Mouse (Mus musculus) WW6 (cell line): ENCODE measurements around the gene Arhgap22.

Experiments
- DNase-seq: peaks from one replicate; pipeline ENCODE4 v3.0.0-alpha.2; 2013; ENCODE audit warnings: low read depth, low spot score

Arhgap22 gene

DNA sequence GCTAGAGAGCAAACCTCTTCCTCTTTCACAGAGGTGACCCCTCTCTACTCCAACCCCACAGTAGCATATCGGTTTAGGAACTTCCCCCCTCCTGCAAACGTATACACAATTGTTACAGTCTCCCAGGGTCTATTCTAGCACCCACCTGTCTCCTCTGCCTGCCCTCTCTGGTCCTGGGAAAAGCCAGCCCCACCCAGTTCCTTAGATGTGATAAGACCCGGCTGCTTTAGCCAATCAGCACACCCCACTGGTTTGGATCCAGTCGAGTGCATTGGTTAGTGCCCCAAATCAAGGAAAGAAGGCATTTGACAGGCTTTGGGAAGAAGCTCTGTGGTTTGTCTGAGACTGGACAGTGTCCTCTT, 922 bp downstream of the Arhgap22 start:
- no peak for DNase-seq

DNA sequence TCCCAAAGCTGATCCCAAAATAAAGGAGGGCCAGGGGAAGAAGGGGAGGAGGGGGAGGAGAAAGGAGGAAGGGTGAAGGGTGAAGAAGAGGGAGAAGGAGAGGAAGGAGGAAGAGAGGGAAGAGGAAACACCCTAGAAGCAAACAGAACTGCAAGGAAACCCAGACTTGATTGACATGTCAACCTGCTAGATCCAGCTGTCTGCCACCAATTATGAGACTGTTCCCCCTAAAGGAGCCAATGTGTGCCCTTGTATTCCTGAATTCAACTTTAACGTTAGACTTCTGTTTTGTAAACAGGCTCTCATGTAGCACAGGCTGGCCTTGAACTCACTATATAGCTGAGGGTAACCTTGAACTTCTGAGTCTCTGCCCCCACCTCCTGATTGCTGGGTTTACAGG, 1.3 kb downstream of the Arhgap22 start:
- DNase-seq, result no peak

DNA sequence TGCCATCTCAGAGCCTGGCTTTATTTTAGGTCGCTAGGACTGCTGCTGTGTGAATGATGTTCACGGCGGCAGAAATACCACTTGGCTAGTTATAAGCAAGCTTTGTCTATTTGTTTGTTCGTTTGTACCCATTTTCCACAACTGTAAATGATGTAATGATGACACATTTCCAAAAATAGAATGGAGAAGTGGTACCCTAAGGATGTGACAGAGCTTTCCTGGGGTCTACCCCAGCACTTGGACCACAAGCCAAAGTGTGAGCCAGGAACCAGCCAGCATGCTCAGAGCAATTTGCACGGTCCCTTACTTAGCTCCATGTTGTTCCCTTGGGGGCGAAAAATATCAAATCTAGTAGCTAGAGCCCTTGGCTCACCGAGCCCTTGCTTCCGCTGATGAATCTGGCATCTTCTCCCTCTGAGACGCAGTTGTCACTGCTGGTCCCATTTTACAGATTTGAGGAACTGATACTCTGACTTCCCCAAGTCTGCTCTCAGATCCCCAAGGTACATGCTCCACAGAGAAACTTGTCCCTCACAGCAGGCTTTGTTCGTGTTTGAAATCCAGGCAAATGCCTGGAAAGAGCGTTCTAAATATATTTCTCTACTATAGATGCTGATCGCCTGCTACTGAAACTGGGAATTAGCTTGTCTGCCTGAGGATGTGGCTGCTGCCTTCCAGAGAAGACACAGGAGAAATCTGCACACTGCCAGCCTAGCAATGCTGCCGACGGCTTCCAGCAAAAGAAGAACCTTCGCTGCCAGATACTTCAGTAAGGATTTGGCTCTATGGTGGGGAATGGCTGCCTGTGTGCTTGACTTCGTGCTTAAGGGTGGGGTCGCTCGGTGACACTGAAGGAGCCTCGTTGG, 2.8 kb downstream of the Arhgap22 start:
- no peak for DNase-seq

DNA sequence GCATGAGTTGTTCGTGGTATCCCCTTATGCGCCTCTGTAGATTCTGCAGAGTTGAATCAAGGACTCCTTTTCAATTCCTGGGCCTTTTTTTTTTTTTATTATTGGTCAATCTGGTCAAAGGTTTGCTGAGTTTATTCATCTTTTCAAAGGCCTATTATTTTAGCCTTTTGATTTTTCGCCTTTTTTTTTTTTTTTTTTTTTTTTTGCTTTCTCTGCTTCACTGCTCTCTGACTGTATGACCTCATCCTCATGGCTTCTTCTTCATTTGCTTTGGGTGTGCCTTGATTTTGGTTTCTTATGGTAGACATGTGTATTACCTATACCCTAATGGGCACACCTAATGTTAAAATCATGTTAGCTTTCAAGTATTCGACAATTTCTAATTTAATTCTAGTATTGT, 11.4 kb downstream of the Arhgap22 start:
- no peak for DNase-seq

DNA sequence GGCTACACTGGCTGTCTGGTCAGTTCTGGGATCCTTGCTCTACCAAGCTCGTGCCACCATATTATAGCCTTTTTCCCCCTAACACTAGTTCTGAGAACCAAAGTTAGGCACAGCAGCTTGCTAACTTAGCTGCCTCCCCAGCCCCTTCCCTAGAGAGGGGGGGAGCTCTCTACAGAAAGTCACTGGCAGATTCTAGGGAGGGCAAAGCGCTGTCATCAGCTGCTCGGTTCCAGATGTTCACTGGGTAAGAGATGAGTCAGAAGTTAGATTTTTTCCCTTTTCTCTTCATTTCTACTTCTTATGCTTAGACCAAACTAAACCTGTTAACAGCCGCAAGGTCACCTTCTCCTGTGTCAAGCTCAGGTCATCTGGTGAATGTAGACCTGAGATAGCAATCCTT, 16.8 kb downstream of the Arhgap22 start:
- no peak for DNase-seq

DNA sequence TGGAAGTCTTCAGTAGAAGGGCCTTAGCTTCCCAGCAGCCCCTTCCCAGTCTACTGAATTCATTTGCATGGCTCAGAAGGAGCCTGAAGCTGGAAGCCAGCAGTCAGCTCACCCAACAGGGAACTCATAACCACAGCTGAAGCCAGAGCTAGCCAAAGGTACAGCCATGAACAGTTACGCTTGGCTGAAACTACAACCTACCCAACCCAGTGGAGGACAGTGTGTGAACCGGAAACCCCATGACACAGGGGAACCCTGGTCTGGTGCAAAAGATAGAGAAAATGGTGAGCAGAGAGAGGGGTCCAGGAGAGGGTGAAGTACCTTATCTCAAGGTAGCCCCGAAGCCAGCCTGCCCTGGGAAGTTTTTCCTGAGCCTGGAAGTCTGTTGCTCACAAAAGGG, 17.5 kb downstream of the Arhgap22 start:
- no peak for DNase-seq

DNA sequence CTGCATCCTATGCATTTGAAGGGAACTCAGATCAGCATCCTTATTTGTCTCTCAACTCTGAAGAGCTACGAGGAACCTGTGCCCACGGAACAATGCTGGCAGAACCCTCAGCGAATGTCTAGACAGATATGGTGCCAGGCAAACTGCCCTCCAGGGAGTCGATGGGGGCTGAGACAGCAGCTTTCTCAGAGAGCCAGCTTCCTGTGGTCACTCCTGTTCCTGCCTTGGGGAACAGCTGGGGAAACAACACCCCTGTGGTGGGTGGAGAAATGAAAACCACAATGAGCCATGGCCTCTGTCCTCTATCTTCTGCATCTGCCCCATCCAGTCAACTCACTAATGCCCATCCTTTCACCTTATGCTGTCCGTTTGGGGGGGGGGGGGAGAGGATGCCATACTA, 18.2 kb downstream of the Arhgap22 start:
- DNase-seq, result no peak

DNA sequence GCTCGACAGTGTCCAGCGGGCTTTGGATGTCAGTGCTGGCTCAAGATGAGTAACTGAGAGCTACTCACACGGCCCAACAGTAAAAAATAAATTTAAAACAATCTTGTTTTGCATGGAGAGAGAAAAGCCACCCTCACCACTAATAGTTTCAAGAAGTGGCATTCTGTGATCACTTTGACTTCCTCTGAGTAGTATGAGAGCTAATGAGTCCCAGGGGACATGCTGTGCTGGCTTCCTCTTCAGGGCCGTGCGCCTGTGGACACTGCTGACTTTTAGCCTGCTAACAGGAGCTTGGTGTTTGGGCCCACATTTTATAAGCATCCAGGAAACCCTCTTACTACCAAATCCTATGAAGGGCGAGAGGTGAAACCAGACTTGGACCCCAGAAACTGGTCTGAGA, 21.8 kb downstream of the Arhgap22 start:
- no peak for DNase-seq

DNA sequence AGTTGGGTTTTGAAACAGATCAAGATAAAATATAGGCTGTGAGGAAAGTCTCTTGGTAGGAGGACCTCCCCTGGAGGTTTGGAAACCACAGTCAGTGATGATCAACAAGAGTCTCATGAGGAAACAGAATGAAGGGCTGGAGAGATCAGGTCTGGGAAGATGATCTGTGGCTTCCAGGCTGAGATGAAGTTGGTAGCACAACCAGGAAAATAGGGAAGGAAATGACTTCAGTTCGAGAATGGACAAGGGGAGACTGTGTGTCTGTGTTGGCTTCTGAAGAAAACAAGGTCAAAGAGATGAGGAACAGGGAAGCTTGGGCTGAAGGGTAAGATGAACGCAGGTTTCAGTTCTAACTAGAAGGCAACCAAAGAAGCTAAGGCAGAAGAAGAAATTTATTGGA, 26.6 kb downstream of the Arhgap22 start:
- DNase-seq, result no peak

DNA sequence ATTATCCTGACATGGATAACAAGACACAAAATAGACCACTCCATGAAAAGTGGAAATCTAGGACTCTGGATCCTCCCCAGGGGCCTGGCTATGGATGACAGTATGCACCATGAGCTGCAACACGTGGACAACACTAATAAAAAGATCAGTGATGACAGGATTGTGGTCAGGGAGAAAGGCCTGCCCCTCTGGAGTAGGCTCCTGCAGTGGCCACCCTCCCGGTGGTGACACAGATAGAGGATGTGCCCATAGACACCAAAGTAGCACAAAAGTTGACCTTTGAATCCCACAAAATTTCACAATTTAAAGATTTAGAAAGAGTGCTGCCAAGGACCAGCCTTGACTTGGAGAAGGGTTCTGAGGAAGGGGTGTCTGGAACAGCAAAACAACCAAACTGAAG, 29.4 kb downstream of the Arhgap22 start:
- DNase-seq, result no peak

DNA sequence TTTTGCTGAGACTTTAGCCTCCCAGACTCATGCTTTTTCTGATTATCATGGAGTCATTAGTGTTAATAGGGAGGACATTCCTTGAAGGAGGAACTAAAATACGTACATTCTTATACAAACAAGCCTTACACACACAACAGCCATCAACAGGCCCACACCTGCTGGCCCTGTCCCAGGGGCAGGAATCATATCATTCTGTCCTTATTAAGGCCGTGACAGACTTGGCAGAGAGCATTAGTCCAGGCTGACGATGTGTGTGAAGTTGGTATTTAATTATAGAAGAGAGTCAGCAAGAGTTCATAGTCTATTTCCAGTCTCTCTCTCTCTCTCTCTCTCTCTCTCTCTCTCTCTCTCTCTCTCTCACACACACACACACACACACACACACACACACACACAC, 30.7 kb downstream of the Arhgap22 start:
- no peak for DNase-seq

DNA sequence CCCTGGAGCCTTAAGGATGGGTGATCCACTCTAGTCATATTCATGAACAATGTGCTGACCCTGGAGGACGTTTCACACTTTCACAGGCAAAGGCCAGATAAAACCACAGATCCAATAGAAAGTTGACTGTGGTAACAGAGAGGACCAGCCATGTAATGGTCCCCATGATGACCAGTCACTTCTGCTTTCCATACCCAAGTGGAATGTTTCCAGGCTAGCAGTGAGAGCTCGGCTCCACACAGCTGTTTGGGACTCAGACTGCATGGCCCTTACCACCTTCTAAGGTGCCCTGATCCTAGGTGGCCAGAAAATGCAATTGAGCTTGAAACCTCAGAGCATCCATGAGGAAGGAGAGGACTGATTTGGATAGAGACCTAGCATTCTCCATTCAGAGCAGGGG, 31.1 kb downstream of the Arhgap22 start:
- DNase-seq, result no peak

DNA sequence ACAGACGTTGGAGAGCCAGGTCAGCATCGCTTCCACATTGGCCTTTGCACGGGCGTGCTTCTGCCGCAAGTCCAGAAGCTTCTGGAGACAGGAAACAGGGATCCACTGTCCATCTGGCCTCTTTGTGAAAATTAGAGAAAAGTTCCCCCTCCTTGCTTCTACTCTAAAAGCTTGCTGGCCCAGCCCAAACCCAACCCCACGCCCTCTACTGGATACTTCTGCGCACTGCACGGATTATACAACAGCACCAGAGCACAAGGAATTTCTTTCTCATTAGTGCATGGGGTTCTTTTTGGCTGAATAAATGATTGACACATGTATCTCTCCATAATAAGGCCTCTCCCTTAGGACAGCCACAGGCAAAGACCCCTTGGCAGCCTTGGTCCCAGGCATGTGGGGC, 32.6 kb downstream of the Arhgap22 start:
- no peak for DNase-seq

DNA sequence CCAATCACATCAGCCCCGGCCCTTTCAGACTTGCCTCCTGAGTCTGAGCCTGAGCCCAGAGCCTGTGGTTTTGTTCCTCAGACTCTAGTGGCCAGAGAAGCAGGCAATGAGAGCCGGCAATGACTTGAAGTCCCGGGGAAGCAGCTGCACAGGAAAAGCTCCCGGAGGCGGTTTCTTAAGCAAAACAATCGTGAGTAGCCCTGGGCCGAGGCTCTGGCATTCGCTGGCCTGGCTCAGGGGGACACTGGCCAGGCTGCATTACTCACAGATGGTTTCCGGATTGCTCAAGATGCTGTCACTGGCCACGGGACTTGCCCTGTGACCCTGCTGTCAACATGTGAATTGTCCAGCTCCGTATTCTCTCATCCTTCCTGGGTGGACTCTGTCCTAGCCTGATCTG, 33.8 kb downstream of the Arhgap22 start:
- no peak for DNase-seq

DNA sequence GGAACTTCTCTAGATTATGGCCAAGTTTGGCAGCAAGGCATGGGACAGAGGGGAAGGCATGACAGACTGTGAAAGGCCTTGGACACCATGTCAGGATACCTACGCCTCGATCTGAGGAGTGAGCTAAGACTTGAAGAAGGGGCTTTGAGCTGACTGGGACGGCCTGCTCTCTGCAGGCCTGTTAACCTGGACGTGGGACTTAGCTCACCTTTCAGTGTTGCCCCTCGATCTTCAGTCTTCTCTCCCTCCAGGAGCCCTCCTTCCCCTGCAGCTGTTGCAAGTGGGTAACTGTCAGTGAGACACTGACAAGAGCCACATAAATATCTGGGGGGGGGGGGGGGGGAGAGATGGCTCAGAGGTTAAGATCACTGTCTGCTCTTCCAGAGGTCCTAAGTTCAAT, 34.9 kb downstream of the Arhgap22 start:
- DNase-seq, result no peak

DNA sequence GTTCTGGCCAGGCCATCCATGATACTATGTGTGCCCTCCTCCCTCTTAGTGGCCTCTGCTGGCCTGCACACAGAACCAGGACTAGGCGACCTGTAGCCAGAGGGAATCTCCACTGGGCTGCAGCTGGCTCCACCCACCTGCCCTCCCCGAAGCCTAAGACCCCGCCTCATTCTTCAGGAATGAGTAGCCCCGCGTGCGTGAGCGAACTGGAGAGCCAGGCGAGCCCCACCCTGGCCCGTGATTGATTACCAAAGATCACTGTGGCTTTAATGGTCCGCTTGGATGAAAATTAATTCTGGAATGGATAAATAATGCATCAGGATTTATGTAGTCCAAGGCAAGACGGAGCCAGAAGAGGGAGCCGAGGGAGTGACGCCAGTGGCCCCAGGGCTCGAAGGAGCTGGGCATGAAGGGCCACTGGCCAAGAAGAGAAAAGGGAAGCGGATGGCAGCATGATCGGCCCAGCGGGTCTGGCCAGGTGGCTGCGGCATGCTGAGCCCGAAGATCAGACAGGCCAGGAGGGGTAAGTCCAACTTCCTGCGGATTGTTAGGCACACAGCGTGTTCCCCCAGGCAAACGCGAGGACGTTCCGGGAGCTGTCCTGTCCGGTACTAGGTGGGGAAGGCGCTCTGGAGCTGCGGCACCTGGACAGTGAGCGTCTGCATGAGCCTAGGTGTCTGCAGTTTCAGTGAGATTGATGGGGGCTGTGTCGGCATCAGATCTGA, 36.6 kb downstream of the Arhgap22 start:
- no peak for DNase-seq

DNA sequence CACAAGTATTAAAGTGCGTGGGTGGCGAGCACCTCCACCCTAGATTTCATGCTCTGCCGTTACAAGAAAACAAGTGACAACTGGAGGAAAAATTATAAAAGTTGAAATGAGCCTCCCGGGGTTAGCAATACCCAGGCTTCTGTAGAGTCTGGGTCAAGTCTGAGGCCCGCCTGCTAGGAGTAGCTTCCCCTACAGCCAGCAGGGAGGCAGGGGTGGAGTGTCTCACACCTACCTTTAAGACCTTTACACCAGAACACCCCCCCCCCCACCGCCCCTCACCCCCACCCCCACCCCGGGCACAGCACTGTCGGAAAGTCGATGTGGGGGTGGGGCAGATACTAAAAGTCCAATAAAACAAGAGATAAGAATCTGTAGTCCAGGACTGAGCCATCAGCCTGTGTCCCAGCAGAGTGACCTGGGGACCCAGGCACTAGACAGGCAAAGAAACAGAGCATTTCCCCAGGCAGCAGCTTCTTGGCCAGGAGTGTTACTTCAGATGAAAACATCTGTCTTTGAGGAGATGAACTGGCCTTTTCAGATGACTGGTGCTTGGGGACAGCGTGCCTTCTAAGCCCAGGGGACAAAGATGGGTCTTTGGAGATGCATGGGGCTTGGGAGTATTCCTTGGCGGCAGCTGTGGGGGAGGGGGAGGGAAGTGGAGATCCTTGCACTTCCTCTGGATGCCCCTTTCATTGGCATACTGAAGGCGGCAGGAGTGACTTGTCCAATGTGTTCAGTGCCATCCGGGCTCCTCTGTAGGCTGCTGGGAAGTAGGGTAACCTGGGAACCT, 37.3 kb downstream of the Arhgap22 start:
- no peak for DNase-seq

DNA sequence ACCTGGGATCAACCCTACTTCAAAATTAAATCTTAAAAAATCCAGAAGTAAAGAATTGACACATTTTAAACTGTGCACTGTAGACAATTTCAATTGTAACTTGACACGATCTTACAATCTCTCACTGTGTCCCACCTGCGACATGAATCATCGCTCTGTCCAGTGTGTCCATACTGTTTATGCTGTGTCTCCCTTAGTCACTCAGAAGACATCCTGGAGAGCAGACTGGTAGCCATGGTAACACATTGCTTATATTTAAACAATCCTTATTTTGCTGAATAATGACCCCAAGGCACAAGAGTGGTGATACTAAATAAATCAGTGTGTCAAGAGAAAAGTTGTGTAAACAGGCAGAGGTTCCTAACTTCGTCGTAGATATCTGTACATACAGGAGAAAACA, 44.4 kb downstream of the Arhgap22 start:
- no peak for DNase-seq

DNA sequence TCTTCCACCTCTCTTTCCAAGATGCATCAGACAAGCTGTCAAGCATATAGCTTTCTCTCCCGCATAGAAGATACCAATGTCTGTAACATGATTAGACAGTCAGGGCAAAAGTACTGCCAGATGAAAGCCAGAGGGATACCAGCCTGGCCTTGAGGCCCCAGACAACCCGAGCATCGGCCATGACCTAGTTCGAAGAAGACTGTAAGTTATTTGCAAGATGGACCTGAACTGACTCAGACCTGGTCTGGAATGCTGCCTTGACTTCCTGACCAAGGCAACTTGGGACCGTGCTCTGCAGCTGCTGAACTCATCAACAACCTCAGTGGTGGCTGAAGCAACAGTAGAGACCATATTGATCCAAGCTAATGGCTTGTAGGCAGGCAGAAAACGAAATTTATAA, 46.3 kb downstream of the Arhgap22 start:
- no peak for DNase-seq

DNA sequence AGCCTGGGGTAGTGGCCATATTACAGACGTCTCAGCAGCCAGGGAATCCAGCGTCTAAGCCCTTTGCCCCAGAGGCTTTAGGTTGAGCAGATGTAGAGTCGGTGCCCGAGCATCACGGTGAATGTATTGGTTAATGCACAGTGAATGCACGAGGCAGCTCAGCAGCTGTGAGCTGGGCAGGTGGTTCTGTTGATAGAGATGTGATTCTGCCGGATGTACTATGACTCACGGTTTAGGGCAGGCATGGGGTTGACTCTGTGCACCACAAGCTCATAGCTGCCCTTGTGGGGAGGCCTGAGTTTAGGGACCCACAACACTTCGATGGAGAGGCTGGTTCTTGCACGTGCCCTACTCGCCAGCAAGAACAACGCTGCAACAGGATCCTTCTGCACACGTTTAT, 51.0 kb downstream of the Arhgap22 start:
- no peak for DNase-seq

DNA sequence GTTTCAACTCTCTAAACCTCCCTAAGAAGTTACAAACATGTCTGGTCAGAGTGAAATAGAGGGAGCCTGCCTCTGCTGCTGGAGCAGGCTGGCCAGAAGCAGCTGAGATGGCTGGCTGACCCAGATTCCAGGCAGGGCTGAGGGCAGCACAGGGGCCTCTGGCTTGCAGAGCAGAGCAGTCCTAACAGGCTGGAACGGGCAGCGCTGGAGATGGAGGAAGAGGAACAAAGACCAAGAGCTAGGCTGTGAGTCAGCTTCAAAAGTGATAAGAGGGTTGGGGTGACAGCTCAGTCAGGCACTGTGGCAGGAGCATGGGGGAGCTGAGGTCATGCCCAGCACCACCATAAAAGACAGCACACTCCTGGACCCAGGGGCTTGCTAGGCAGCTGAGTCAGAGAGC, 62.4 kb downstream of the Arhgap22 start:
- DNase-seq, result no peak

DNA sequence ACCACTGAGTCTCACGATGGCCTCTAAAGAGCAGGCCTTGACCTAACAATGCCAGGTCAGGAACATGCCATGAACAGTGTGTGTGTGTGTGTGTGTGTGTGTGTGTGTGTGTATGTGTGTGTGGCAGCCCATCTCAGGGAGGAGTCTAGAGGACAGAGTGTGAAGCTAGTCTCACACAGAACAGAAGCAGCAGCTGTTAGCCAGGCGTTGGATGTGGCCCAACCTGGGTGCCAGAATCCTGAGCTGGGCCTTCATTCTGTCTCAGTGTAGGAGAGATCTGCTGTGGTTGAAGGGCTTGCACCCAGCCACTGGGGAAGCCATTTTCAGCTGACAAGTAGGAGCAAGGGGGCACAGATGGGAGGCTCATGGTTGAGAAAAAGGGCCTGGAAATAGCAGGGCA, 64.5 kb downstream of the Arhgap22 start:
- DNase-seq, result no peak

DNA sequence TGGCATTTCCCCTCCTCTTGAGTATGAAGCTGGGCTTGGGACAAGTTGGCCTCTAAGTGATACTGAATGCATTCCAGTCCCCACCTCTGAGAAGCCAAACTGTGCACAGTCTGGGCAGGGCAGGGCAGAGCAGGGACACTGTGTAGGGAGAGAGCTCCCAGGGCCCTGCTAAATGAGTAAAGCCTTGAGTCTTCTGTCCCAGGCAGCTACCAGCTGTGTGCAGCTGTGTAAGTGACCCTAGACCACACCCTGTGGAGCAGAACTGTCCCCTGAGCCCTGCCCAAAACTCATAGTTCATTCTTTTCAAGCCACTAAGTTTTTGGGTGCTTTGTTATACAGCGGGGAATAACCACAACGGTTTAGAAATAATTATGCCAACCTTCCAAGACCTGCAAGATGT, 67.1 kb downstream of the Arhgap22 start:
- DNase-seq, result no peak
